Mouse (Mus musculus): ENCODE measurements at regions not wholly inside any gene's neighbourhood (a gene's known extent, or its start where the extent isn't known, plus 50 kb on each side); places are given as distances from the start of the nearest gene placed in this dataset.

DNA sequence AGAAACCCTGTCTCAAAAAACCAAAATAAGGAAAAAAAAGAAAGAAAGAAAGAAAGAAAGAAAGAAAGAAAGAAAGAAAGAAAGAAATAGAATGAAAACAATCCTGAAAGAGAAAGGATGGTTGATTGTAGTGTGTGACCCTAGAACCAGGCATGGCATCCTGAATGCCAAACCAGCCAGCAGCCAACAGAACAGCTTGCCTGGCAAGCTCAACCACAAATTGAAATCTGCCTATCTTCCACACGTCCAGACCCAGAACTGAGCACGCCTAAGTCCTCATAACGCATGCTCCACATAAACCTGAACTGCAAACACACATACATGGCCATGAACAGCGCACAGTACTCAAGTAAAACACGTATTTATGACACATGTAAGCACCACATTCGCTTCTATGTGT, 247.9 kb downstream of the H2al1j start:
- no peak for DNase-seq

DNA sequence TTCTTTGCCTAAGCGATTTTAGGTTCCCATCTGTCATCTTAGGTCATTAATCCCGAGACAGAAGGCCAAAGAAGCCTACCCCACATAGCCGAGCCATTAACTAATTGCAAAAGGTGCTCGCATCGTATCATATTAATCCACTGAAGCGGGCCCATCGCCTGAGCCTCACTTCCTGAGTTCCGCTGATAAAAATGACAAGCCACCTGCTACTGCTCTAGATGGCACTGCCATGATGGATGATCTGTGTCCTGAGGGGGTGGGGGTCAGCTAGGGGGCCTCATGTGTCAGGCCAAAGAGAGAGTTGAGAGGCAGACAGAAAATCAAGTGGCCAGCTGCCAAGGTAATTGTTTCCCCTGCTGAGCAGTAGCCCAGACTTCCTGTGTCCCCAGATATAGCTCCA, 248.7 kb downstream of the H2al1j start:
- DNase-seq = no peak

DNA sequence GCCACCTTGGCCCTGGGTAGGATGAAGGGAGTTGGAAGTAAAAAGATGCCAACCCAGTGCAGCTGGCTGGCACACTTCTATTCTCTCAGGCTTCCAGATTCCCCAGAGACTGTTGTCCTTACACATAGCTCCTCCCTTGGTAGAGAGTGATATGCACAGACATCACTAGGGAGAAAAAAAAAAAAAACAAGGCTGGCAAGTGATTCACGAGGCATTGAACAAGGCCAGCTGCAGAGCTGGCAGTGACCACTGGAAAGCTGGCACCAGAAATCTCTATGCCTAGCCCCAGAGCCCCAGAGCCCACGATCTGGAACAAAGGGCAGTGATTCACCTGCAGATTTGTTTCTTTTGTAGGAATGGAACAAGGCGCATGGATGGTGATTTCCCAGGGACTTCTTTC, 249.7 kb downstream of the H2al1j start:
- no peak for DNase-seq

DNA sequence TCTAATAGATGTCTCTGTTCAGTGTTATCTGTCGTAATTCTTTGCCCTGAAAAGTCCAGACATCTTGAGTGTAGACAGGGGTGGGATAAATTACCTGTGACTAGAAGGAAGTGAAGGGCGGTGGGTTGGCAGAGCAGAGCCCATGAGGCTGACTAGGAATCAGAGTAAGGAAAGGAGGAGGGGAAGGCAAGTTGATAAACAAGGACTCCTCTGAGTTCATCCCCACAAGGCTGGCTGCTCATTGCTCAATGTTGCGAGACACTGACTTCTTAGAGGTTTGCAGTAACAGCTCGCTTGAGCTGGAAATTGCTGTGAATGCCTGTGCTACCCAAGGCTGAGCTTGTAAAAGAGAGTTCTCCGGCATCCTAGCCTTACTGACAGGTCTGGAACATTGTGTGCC, 257.7 kb downstream of the H2al1j start:
- DNase-seq = no peak

DNA sequence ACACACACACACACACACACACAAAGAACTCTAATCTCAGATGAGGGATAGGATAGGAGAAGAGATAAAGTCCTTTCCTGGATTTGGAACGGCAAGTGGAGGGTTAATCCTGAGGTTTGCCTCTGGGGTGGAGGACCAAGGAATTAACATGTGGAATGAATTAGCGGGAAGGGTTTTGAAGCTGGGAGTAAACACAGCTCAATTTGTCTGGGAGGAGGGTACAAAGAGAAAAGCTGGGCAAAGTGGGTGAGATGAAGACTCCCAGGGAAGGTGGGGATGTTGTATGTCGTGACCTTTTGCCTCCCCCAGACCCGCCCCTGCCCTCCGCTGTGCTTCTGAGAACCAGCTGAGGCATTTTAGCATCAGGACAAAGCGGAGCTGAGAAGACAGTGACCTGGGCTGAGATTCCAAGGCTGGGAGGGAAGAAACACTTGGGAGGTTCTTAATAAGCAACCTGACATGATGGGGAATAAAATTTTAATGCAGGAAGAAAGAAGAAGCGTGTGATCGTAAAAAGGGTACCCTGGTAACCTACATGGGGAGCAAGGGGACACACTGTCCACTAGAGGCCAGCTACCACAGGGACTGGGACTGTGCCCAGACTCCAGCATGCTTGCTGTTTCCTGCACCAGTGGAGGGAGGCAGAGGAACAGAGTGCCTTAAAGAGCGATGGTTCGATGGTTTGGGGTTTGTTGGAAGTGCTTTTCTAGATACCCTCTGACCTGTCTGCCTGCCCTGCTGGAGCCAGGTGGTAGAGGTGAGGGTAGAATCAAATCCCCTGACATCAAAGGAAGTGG, 264.0 kb downstream of the H2al1j start:
- DNase-seq = no peak

DNA sequence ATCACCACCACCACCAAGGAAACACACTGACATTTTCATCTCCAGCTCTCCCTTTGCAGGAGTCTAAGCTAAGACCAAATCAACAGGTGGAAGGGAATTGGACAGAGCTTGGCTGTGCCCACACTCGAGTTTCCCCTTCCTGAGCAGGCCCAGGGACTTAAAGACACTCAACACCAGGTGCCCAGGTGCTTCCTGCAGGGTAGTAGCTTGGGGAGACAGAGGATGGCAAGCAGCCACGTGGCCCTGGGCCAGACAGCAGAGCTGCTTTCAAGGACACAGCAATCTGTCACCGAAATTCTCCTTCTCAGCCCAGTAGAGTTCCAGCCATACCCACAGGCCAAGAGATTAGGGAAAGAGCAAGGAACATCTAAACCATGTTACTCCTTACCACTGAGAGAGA, 266.9 kb downstream of the H2al1j start:
- DNase-seq = no peak

DNA sequence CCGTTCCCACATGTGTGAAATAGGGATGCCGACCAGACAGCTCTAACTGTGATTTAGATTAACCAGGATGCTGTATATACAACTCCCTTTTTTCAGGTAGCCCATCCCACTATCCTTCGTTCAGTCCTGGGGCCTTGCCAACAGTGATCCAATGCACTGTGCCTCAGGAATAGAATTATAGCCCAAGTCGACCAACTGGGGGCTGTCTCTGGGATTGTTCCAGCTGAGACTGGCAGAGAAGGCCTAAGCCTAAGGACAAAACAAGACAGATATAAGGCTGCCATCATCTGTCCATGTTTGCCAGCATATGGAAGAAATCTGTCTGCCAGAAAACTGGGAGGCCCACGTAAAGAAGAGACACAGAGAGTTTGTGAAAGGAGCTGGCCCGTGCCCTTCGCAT, 269.9 kb downstream of the H2al1j start:
- DNase-seq = no peak

DNA sequence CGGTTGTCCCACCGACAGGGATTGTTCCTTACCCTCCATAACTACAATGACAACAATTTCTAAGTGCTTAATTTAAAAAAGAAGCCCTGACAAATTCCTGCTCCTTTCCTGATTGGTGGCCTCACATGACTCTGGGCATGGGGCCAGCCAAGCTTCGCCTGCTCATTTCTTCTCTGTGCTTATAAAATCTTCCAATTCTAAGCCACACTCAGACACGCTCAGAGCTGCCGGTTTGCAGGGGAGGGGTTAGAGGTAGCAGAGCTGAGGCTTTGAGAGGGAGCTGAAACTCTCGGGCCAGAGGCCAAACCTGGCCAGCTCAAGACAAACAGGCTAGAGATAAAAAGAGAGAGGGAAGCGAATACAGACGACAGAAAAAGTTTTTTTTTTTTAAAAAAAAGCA, 286.6 kb downstream of the H2al1j start:
- DNase-seq = peak; percentile 90

DNA sequence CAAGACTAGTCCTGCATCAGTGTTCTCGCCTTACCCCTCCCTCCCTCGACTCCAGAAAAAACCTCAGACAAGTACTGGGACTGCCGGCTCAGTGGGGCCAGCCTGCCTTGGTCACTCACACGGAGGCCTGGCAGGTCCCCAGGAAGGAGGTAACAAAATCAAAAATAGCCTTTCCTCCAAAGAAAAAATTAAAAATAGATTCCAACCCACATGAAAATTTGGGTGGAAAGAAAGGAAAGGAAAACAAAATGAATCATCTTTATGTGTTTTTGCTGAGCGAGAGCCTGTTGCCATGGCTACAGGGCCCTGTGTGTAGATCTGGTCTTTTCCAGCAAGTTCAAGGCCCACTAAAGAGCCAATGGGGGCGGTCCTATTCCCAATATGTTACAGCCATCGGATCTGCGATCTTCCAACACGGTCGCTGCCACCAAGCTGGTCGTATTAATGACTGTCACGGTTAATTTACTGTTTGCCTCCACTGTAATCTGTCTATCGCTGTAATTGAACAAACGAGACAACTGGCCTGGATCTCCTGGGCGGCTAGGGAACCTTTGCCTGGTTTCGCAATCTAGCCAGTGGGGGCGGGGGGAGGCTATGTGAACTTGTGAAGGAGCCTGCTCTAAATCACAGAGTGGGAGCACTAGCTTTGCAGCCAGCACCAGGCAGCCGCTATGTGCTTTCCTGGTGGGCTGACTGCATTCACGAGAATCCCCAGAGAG, 293.6 kb downstream of the H2al1j start:
- DNase-seq = peak; percentile 96

DNA sequence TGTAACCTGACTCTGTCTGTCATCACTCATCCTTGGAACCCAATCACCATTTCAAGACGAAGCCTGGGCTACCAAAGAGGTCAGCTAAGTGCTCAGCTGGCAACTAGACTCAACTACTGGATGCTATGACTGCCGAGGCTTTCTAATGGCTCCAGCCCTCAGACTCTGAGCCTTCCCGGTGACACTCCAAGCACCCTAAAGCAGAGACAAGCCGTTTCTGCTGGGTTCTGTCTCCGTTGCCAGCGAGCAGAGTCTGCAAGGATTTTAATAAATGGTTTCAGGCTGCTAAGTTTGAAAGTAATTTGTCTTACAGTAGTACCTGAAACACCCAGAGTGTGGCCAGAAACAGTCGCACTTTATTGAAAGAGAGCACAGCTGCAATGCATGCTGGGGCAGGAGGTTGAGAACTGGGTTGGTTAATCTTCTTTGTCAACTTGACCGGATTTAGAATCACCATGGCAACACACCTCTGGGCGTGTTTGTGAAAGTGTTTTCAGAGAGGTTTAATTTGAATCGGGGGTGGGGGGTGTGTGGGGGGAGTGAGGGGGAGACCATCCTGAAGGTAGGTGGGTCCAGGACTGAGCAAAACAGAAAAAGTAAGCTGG, 298.8 kb downstream of the H2al1j start:
- no peak for DNase-seq

DNA sequence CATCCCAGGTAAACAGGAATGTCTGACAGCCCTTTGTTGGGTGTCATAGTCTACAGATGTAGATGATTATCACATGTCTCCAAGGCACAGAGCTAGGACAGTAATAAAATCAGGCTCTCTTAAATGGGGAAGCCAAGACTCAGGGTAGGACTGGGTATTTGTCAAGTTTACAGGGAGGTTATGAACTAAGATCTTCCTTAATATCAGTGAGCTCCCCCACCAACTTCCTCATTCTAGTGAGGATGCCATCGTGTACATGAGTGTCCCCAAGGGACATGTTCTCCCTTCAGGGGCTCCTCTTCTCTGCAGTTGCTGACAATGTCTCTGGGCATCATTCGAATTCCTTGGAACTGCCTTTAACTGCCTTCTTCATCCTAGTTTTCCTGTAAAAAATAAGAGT, 301.7 kb downstream of the H2al1j start:
- DNase-seq = no peak

DNA sequence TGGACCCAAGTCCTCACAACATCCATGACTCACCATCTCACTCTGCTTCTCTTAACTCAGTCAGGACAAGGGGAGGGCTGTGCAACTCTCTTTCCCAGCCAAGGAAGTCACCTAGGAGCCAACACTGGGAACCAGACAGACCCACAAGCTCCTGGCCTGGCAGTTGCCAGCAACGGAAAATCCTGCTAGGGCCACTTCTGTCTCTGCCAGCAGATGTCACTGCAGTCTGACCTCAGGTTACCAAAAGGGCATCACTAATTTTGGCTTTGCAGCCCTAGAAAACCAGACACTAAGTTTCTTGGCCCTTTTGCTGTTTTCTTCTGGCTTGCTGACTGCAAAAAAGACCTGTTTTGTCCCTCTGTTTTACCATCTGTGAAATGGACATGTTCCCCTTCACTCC, 302.3 kb downstream of the H2al1j start:
- DNase-seq = no peak

DNA sequence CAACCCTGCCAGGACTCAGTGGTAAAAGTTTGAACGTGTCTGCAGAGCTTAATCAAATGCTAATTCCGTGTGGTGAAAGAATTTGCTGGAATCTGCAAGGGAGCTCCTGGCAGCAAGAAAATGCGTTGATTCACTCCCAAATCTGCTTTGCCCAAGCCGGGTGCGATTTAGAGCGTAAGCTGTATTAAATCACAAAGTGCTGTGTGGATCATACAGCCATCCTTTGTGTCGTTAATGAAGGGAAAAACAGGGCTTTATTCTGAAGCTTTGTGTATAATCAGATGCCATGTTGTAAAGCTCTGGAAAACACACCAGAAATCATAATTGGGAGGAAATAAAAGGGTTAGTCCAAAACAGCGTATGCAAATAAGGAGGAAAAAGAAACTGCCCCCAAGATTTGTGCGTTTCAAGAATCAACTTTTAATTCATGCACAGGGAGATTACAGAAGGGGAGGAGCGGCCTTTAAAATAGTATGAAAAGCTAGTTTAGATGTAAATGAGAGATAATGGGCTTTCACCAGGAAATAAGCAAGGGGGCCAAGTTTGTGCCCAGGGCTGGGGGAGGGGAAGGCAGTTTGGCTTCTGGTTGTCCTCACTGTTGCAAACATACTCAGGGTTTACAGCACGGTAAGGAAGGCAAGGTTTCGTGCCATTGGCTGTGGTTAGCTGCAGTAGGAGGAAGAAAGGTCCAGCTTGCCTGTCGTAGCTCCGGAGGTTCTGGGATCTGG, 303.7 kb downstream of the H2al1j start:
- no peak for DNase-seq

DNA sequence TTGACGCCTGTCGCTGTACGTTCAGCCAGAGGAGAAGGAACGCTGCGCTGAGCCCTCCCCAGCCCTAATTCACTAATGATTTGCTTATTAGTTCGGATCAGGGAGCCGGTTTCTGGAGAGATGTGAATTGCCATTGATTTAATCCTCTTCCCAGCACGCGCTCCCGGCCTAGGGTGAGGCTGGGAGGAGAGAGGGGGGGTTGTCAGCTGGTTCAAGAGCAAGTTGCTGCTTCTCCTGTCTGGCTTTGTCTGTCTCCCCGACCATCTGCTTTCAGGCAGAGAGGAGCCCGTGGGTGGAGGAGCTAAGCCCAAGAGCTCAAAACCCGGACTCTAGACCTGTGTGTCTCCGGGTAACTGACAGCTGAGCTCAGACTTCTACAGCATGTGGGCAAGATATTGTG, 304.4 kb downstream of the H2al1j start:
- no peak for DNase-seq

DNA sequence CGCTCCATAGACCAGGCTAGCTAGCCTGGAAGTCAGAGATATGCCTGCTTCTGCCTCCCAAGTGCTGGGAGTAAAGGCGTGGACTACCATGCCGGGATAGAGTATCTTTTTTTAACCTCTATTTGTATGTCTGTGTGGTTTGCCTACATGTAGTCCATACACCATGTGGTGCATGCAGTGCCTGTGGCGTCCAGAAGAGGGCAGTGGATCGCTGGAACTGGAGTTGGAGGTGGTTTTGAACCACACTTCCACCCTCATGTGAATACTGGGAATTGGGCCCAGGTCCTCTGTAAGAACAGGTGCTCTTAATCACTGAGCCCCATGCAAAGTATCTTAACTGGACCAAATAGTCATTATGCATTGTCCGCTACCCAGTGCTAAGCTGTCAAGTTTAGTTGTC, 306.2 kb downstream of the H2al1j start:
- DNase-seq = peak; percentile 77

DNA sequence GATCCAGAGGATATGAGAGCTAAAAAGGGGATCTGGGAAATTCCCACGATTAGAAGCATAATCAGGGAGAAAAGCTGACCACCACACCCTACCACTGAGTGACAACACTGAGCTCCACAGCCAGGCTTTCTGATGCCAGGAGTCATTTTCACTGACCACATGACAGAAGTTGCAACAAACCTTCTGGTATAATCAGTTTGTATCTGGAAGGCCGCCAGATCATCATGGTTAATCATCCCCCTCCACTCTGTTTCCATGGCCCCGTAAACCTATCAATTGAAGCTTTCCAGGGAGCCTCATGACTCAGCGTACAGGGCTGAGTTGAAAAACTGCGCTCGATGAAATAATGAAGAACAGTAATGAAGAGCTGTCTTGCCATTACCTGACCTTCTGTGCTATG, 316.9 kb downstream of the H2al1j start:
- DNase-seq = peak; percentile 35

DNA sequence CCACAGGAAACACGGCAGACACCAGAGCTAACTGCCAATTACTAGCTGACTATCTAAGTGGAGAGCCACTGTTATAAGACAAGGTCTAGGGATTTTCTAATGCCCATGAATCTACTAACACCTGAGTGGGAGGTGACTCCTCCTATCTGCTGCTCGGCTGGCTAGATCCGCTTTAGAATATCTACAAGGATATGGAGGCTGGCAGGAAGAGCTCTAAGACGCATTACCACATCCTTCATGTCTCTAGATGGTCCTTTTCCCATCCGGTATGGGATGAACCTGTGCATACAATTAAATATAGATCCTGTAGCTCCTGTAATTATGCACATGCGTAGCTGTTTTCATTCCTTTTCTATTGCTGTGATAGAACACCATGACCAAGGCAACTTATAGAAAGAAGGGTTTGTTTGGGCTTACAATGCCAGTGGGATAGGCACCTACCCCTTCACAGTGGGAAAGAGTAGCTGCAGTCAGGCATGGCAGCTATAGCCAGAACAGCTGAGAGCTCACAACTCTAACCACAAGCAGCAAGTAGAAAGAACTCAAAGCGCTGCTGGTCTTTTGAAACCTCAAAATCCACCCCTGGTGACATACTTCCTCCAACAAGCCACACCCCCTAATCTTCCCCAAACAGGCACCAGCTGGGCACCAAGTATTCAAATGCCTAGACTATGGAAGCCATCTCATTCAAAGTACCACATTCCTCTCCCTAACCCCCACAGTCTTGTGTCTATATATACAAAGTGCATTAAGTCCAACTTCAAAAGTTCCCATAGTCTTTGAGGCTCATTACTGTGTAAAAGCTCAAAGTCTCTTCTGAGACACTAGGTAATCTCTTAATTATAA, 319.3 kb downstream of the H2al1j start:
- peak; percentile 12 for DNase-seq

DNA sequence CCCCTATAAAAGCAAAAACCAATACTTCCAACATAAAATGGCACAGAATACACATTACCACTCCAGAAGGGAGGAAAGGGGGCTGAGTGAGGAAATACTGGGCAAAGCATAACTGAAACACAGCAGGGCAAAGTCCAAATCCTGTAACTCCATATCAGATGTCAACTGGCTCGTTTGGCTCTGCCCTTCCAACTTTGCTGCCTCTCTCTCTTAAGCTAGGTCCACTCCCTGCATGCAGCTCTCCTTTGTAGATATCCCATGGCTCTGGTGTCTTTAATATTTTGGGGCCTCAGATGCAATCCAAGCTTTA, 319.9 kb downstream of the H2al1j start:
- DNase-seq = peak; percentile 17

DNA sequence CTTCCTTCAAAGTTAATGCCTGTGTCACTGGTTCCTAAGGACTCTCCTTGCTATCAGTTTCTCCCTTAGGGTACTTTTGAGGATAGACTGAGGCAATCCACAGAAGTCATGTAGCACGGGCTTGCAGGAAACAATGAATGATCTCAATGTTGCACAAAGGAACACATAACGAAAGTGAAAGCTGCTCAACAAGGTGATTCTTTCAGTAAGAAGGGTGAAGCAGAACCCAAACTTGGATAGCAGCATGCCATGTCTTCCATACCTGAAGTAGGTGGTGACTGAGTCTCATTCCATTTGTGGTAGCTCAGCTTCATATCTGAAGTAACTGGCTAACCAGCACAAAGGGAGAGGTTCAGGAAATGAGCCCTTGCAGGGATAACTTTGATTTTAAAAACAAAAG, 325.7 kb downstream of the H2al1j start:
- DNase-seq = no peak

DNA sequence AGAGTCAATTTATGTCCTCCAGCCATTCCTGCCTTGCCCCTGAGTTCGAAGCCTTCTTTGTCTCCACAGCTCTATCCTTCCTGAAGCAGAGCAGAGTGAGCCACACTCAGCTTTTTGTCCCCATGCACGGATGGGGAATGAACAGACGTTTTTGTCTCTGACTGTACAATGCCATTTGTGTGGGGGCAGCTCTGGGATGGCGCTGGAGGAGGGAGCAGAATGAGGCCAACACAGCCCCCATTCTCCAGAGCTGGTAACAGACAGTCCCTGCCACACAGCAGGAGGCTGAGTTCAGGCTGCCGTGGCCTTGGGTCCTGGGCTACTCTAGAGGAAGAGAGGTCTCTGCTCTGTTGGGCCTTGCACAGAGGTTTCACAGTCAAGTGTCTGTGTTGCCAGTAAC, 327.4 kb downstream of the H2al1j start:
- DNase-seq = no peak

DNA sequence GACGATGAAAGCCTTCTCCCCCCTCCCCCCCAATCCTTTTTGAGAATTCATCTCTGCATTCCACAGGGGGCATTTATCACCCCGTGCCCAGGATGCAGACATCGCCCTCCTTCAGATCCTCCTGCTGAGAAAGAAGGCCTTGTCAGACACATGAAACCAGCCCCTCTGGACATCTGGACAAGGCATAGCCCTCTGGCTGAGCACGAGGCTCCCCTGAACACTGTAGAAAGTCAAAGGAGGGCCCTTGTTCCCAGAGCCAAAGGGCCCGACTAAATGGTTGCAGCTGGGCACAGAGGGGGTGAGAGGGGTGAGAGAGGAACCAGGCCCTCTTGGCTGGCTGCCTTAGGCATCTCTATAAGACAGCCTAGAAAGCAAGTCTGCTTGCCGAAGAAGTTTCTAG, 327.8 kb downstream of the H2al1j start:
- no peak for DNase-seq

DNA sequence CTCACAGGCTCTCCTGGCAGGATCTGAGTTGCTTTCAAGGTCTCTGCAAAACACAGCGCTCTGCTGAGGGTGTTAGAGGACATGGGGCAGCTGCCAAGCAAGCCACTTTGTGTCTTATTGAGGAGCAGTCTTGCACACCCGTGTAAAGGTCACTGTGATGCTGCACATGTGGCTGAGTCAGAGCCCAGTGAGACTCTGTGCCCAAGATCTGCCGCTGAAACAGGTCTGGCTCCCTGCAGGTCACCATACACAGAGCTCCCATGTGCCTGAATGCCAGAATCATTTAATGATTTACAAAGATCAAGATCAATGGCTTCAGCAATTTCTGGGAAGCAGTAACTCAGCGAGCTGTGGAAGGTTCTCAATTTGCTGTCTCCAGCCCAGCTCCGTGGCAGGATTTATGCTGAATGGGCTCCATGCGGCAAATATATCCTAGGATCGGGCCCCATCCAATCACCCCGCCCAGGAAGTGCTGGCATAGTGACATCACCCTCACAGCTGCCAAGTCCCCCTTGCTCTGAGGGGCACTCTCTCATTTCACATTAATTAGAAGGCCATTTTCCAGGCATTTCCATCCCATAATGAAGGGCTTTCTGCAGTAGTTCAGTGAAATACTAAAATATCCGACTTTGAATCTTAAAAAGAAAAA, 330.1 kb downstream of the H2al1j start:
- DNase-seq = no peak
